Mouse (Mus musculus): ENCODE data around the gene Sri.
"Not testable (repeated sequence)": the region's sequence is repeated elsewhere in the genome, so short reads cannot be mapped to it uniquely, and the experiment has no call there.

The Sri gene

GRCm38 (mm10) chr5:8045855-8046254, at the start of gene Sri:
Gene Sri (plus strand): TSS chr5:8046078.
- DNase-seq (ENCODE audit: low spot score in 2 of 2) = no peak

GRCm38 (mm10) chr5:7996401-7997044, 49.4 kb upstream of the Sri start:
- peak in 1 of 2 experiments; percentile 28 for DNase-seq (ENCODE audit: low spot score in 2 of 2)

- no peak for DNase-seq (ENCODE audit: low spot score in 2 of 2)
Observed at GRCm38 (mm10) chr5:7997086-7997485, 48.8 kb upstream of the Sri start.

- DNase-seq (ENCODE audit: low spot score in 2 of 2) = peak; percentile 48 to 57
Observed at GRCm38 (mm10) chr5:8000466-8000865, 45.4 kb upstream of the Sri start.

- DNase-seq (ENCODE audit: low spot score in 2 of 2) = no peak
Observed at GRCm38 (mm10) chr5:8002827-8003226, 43.1 kb upstream of the Sri start.

- DNase-seq (ENCODE audit: low spot score in 2 of 2) = no peak
Observed at GRCm38 (mm10) chr5:8013276-8013675, 32.6 kb upstream of the Sri start.

GRCm38 (mm10) chr5:8034596-8034995, 11.3 kb upstream of the Sri start:
- not testable (repeated sequence) for DNase-seq (ENCODE audit: low spot score in 2 of 2)

- DNase-seq (ENCODE audit: low spot score in 2 of 2) = no peak
Observed at GRCm38 (mm10) chr5:8053827-8054226, 7.9 kb downstream of the Sri start.

- DNase-seq (ENCODE audit: low spot score in 2 of 2) = no peak
Observed at GRCm38 (mm10) chr5:8055721-8056129, 9.8 kb downstream of the Sri start.

GRCm38 (mm10) chr5:8056141-8057017, 10.5 kb downstream of the Sri start:
- DNase-seq (ENCODE audit: low spot score in 2 of 2) = peak; percentile 81 to 83

GRCm38 (mm10) chr5:8057018-8057323, 11.1 kb downstream of the Sri start:
- no peak for DNase-seq (ENCODE audit: low spot score in 2 of 2)

- no peak for DNase-seq (ENCODE audit: low spot score in 2 of 2)
Observed at GRCm38 (mm10) chr5:8058056-8058455, 12.2 kb downstream of the Sri start.

GRCm38 (mm10) chr5:8062469-8062868, 16.6 kb downstream of the Sri start:
- no peak for DNase-seq (ENCODE audit: low spot score in 2 of 2)

GRCm38 (mm10) chr5:8063207-8063606, 17.3 kb downstream of the Sri start:
- no peak for DNase-seq (ENCODE audit: low spot score in 2 of 2)

GRCm38 (mm10) chr5:8073406-8073805, 27.5 kb downstream of the Sri start:
- no peak for DNase-seq (ENCODE audit: low spot score in 2 of 2)

GRCm38 (mm10) chr5:8073901-8074561, 28.2 kb downstream of the Sri start:
- no peak for DNase-seq (ENCODE audit: low spot score in 2 of 2)

GRCm38 (mm10) chr5:8077481-8077880, 31.6 kb downstream of the Sri start:
- DNase-seq (ENCODE audit: low spot score in 2 of 2) = no peak

- no peak for DNase-seq (ENCODE audit: low spot score in 2 of 2)
Observed at GRCm38 (mm10) chr5:8082800-8083509, 37.1 kb downstream of the Sri start.

GRCm38 (mm10) chr5:8085661-8086060, 39.8 kb downstream of the Sri start:
- no peak for DNase-seq (ENCODE audit: low spot score in 2 of 2)

- no peak for DNase-seq (ENCODE audit: low spot score in 2 of 2)
Observed at GRCm38 (mm10) chr5:8088147-8088546, 42.3 kb downstream of the Sri start.

- no peak for DNase-seq (ENCODE audit: low spot score in 2 of 2)
Observed at GRCm38 (mm10) chr5:8094921-8095320, 49.0 kb downstream of the Sri start.

- DNase-seq (ENCODE audit: low spot score in 2 of 2) = no peak
Observed at GRCm38 (mm10) chr5:8095689-8096088, 49.8 kb downstream of the Sri start.

Data from right cerebral cortex, postnatal 10 days (tissue).